Mouse (Mus musculus) frontal cortex, postnatal 25 days (tissue): ENCODE measurements at regions not wholly inside any gene's neighbourhood (a gene's known extent, or its start where the extent isn't known, plus 50 kb on each side); places are given as distances from the start of the nearest gene placed in this dataset.
"Not testable (repeated sequence)": the region's sequence is repeated elsewhere in the genome, so short reads cannot be mapped to it uniquely, and the experiment has no call there.

Experiments
- DNase-seq, 2 experiments: peaks; one replicate each; pipeline ENCODE4 v3.0.0; 2022; ENCODE audit warnings: low spot score in 2 of 2

DNA sequence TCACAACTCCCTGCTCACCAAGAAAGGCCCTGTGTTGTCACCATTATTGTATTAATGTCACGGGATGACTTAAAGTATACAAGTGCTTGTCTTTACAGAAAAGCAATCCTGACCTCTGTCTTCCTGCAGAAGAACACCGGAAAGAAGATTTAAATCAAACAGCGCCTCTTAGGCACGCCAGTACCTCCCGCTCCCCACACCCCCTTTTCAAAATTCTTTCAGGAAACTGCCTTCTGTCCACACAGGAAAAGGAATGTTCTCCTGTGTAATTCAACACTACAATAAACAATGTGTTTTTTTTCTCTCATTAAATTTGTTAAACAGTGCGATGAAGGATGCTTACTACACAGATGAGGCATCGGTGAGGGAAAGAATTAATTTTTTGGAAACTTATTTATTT lies 112.6 kb upstream of the Stt3b start:
- no peak for DNase-seq

GRCm38 (mm10) chr9:115426682-115427081 lies 116.5 kb upstream of the Stt3b start:
- DNase-seq = no peak

GRCm38 (mm10) chr9:115430271-115430670 lies 120.0 kb upstream of the Stt3b start:
- no peak for DNase-seq

GRCm38 (mm10) chr9:115434696-115435095 lies 124.5 kb upstream of the Stt3b start:
- no peak for DNase-seq

GRCm38 (mm10) chr9:115436301-115436700 lies 126.1 kb upstream of the Stt3b start:
- no peak for DNase-seq

- DNase-seq = not testable (repeated sequence)
Measured at GRCm38 (mm10) chr9:115438234-115438633, 128.0 kb upstream of the Stt3b start.

DNA sequence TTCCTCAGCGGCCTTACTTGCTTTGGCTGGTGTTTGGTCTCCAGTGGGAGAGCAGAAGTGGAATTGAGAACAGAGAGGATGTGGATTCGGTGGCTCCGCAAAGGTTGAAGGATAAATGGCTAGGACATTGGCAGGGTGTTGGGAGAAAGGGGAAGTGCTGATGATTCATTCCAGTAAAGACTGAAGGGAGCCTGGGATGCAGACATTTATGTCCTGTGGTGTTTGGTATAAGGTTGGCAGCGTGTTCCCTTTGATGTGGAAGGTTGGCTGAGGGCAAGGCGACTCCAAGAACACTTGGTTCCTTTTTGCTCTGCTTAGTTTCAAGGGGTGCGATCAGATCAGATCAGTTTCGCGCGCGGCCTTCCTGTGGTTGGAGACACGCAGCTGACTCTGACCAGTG lies 136.5 kb upstream of the Stt3b start:
- DNase-seq = no peak

GRCm38 (mm10) chr9:115450741-115451320 lies 140.6 kb upstream of the Stt3b start:
- DNase-seq = no peak

- DNase-seq = no peak
Measured at GRCm38 (mm10) chr9:115454771-115455170, 144.6 kb upstream of the Stt3b start.

GRCm38 (mm10) chr9:115456121-115456520 lies 145.9 kb upstream of the Stt3b start:
- no peak for DNase-seq

GRCm38 (mm10) chr9:115456638-115457037 lies 146.4 kb upstream of the Stt3b start:
- no peak for DNase-seq

DNA sequence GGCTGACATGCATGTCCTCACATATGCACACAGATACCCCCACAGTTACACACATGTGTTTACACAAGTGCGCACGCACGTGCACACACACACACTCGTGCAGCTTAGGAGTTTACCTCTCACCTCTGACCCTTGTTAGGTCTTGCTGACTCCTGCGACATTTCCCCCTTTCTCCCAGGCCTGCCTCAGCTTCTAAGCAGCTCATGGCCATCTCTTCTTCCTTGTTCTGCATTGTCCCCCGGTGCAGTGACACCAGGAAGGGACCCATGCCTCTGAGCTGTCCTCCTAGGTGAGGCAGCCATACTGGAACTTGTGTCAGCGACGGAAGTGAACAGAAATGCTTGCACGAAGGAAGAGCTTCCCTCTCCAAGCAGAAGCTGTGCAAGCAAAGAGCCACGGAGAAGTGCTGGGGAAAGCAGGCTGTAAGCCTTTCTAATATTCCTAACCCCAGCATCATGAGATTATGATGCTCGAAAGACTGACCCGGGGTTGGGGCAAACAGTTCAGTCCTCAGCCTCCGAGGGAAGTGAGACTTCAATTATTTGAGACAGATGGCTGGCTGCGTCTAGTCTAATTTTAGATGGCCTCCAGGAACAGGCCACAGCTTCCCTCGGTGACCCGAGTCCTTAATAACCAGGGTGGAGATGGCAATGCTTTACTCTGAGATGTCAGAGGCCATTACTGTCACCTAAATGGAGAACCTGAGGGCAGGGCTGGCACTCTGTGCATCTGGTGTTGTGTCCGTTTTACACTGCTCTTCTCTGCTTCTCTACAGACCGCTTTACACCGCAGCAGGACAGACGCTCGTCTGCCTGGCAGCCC lies 147.9 kb upstream of the Stt3b start:
- no peak for DNase-seq

GRCm38 (mm10) chr9:115459075-115459474 lies 148.9 kb upstream of the Stt3b start:
- not testable (repeated sequence) for DNase-seq

DNA sequence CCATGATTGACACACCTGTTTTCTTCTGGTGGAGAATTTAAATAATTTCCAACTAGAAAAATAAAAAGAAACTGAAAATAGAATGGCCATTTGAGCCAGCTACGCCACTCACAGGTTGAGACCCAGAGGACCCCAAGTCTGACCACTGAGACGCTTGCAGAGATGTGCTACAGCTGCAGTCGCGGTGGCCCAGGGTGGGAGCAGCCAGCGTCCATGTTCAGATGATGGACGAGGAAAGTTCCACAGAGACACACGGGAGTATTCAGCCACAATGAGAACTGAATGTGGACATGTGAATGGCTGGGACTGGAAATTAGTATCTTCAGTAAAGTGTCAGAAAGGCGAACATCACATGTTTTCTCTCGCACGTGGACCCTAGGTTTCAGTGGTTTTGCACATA lies 155.1 kb upstream of the Stt3b start:
- no peak for DNase-seq

DNA sequence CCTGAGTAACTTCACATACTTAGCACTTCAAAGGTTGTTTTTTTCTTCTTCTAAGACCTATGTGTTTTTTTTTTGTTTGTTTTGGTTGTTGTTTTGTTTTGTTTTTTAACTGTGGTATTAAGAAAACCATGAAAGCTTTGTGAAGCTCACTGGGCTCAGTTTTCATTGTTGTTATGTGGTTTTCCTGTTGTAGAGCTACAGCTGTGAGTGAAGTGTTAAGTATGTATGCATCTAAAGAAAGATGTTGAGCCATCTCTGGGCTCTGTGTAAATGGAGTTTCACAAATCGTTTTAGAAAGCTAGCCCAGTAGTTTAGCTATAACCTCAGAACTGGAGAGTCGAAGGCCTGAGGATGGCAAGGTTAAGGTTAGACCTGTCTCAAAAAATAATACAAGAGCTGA lies 158.4 kb upstream of the Stt3b start:
- no peak for DNase-seq

DNA sequence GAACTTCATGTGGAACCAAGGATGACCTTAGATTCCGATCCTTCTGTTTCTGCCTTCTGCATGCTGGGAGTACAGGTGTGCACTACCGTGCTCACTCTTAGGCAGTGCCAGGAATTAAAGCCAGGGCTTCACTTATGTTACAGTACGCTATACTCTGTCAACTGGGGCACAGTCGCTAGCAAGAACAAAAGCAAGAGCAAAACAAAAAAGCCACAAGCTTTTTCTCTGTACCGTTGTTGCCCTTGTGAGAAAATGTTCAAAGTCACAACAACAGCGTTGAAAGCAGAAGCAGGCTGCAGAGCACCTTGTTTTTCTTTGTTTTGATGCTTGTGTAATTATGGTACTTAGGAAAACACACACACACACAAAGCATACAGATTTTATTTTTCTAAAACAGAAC lies 161.4 kb upstream of the Stt3b start:
- DNase-seq = no peak

DNA sequence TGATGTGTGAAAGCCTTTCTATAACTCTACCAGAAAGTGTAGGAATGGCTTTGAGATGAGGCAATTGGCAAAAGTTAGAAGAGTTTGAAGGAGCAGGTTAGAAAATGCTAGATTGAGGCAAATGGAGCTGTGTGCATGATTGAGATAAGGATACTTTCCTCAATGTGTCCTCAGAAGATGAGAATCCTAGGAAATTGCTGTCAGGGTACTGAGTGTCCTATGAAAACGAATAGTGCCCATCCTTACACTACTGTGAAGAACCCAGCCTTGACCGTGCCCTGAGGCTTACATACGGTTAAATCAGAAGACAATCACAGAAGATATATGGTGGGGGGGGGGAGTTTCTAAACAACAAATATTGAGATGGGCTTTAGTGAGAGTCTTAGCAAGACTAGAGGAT lies 162.8 kb upstream of the Stt3b start:
- DNase-seq = no peak

GRCm38 (mm10) chr9:115473847-115474246 lies 163.6 kb upstream of the Stt3b start:
- no peak for DNase-seq

DNA sequence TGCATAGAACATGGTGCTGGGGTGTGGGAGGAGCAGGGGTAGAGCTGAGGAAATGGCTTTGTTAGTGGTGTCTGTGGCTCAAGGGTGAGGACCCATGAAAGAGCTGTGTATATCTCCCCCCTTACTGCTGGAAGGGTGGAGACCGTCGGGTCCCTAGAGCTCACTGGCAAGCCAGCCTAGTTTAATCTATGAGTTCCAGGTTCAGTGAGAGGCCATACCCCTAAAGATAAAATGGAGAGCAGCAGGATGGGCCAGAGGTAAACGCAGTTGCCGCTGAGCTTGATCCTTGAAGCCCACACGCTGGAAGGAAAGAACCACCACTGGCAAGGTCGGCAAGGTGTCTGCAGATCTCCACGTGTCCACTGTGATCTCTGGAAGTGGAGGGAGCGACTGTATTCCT lies 164.1 kb upstream of the Stt3b start:
- DNase-seq = no peak

GRCm38 (mm10) chr9:115476205-115476604 lies 166.0 kb upstream of the Stt3b start:
- no peak for DNase-seq

DNA sequence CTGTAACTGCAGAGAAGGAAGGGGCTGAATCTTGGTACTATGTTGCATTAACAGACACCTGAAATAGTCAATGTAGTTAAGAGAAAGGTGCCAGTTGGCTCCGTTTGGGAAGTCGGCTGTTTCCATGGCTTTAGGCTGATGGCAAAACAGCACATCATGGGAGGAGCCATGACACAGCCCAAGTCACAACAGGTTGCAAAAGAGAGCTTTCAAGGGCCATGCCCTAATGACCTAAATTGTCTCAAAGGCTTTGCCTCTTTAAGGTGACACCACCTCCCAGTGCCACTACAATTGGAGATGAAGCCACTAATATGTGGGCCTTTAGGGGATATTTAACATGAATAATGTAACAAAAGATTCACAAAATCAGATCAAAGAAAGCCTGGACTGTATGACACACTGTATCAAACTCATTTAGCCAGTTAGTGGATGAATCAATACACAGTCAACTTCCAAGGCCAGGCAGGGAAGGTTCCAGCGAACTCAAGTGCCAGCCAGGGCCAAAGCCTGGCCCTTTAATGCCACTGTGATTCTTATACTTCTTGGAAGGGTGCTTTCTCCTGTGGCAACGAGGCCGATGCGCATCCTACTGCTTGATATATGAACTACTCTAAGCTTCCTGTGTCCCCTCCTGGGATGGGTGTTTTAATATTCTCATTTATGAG lies 167.5 kb upstream of the Stt3b start:
- no peak for DNase-seq

GRCm38 (mm10) chr9:115478946-115479345 lies 168.7 kb upstream of the Stt3b start:
- DNase-seq = no peak

DNA sequence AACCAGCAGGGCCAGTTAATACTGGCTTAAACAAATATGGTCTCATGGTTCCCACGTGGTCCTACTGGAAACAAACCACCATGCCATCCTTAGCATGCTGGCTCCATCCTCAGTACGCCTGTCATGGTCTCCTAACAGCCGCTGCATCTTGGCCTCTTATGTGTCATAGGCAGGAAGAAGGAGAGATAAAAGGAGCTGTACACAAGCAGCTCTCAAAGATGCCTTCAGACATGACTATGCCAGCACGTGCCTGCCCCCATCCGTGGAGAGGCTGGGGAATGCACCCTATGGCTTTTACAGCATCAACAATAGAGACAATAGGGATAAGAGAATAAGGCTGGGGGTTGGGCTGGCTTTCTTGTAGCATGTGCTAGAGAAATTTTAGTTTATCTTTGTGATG lies 171.0 kb upstream of the Stt3b start:
- DNase-seq = no peak
